Mouse (Mus musculus): ENCODE measurements around the gene Irak2. TPM values are rescaled to one million over a fixed set of nuclear protein-coding genes. Genes with fewer than 3 reads are reported as not detected.
A peak's percentile ranks its signal among the peaks of the same experiment; 100 is the strongest.
"Not testable (repeated sequence)": the region's sequence is repeated elsewhere in the genome, so short reads cannot be mapped to it uniquely, and the experiment has no call there.

The Irak2 gene
- polyA plus RNA-seq, 1 experiment from 2014 or later, result 11.0 TPM

DNA sequence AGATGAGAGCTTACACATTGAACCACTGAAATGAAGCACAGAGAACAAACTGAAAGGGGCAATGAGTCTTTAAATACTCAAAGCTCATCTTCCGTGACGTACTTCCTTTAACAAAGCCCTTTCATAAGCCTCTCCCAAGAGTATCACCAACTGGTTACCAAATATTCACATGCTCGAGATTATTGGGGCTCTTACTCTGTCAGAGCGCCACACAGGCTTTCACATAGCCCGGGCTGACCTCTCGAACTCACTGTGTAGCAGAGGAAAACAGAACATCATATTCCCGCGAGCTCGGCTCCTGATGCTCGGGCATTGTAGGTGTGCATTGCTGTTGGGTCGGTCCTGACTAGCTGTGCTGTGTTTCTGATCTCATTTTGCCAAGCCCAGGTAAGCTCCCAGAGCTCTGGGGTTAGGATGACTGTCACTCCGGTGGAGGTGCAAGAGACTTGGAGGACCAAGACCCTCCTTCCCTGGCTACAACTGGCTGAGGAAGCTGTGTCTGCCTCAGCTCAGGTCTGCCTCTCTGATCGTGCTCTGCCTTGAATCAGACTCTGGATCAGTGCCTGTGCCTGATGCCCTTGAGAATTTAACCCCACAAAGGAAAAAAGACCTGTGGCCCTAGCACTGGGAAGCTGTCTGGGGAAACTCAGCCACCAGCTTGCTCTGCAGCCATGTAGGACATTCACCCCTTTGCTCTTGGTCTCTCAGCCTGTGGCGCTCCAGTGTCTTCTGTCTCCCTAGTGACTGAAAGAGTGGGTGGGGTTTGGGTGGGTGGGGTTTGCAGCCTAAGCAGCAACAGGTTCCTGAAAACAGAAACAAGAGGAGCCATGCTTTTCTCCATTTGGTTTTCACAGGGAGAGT lies 22.5 kb downstream of the Irak2 start:
- no peak overlapping the region; the same call in 1 of the 2 replicates for H3K9ac ChIP-seq
- peaks cover 23% of the 10 kb centered on the region for H3K4me1 ChIP-seq (replicated peaks)
- H3K4me2 ChIP-seq (replicated peaks), result no peak overlapping the region
- no peaks in the 10 kb centered on the region for H3K27me3 ChIP-seq (replicated peaks)
- no peak overlapping the region for H3K4me3 ChIP-seq (replicated peaks)
- H3K36me3 ChIP-seq, result no peaks in the 10 kb centered on the region
- H3K9me3 ChIP-seq, result no peaks in the 10 kb centered on the region
- 0 out of 2 replicates have a peak overlapping the region, but pooled peaks have one; percentile 32 for H3K27ac ChIP-seq
- WGBS, result 62% methylated on average over 14 of the region's 14 CpGs
- peak; percentile 33; the same call in 1 of the 2 replicates for ATAC-seq

DNA sequence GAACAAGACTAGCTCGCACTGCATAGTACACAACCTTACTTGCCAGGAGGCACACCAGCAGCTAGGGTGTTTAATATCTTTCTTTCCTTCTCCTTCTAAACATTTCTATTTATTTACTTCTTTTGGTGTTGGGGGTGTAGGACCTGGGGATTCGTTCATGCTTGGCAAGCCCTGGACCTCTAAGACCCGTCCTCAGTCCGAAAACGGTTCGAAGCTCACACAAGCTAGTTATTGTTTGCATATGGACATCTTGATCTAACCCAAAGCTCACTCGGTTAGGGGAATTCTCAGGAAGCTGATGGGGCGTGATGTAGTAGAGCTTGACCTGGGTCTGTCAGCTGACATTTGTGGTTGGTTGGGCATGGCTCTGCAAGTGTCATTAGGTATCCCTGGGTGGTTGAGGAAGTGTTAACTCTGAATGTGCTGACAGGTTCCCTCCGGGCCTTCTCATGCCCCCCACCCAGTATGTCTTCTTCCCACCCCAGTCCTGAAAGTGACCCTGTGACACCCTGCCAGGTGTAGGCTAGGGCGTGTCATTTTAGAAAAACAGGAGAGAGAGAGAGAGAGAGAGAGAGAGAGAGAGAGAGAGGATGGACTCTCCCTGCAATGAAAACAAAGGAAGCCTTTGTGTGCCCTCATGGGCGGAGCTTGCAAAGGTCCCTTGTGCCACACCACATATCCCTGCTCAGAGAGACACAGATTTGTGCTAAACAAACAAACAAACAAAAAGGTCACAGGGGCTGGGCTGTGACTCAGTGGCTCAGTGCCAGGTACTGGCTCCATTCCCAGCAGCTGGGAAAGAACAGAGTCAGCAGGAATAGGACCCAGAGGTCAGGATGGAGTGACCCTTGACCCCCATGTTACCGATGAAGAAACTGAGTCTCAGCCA lies 23.3 kb downstream of the Irak2 start:
- H3K9me3 ChIP-seq, result no peaks in the 10 kb centered on the region
- ATAC-seq, result peak; percentile 67
- WGBS, result 54% methylated on average over 12 of the region's 12 CpGs
- no peak overlapping the region for H3K4me3 ChIP-seq (replicated peaks)
- peaks cover 23% of the 10 kb centered on the region for H3K4me1 ChIP-seq (replicated peaks)
- 0 out of 2 replicates have a peak overlapping the region, but pooled peaks have one; percentile 32 for H3K27ac ChIP-seq
- H3K9ac ChIP-seq, result no peak overlapping the region
- no peaks in the 10 kb centered on the region for H3K27me3 ChIP-seq (replicated peaks)
- no peaks in the 10 kb centered on the region for H3K36me3 ChIP-seq
- no peak overlapping the region for H3K4me2 ChIP-seq (replicated peaks)

DNA sequence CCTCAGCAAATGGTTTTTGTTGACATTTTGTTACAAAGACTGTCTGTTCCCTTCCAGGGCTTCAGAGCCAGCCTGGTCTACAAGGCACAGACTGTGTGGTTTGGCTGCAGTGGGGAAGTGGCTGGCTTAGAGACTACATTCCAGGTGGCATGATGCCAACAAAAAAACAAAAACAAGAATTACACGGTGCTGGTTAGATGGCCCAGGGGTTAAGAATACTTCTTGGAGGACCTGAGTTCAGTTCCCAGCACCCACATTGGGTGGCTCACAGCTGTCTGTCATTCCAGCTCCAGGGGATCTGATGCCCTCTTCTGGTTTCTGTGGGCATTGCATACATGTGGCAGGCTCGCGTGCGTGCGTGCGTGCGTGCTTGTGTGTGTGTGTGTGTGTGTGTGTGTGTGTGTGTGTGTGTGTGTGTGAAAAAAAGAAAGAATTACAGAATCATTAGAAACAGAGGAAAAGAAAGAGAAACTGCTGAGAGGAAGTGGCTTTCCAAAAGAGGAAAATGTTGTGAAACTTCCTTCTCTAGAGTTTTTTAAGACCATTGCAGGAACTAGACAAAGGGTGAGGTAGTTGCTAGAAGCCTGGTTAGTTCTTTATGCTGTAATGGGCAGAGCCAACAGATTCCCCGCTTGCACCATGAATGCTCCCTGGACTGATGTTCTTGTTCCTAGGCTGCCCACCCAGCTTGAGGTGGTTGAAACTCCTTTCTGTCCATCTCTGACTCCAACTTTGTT lies 24.9 kb downstream of the Irak2 start:
- ATAC-seq, result no peak
- Histone ChIP-seq H3K27ac (no peak overlapping the region), H3K4me2 (replicated peaks) (no peak overlapping the region), H3K9ac (no peak overlapping the region), H3K36me3 (no peaks in the 10 kb centered on the region), H3K4me1 (replicated peaks) (peaks cover 22% of the 10 kb centered on the region), H3K27me3 (replicated peaks) (no peaks in the 10 kb centered on the region), H3K4me3 (replicated peaks) (no peak overlapping the region), H3K9me3 (no peaks in the 10 kb centered on the region)
- 97% methylated on average over 8 of the region's 8 CpGs for WGBS

DNA sequence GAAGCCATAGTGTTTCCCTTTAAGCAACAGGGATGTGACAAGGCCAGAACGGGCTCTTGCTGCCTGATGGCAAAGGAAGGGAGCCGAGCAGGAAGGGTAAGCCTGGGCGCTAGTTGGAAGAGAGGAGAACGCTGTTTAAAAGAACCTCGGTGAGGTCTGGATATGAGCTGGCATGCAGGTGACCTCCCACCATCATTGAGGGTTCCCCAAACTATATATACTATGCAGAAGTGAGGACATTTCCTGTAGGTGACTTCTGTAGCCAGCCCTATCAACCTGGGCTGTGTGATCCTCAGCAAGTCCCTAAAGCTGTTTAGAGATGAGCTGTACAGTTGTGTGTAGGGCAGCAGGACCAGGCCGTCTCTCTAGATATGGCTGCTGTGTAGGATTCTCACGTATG lies 26.0 kb downstream of the Irak2 start:
- H3K9me3 ChIP-seq, result no peaks in the 10 kb centered on the region
- H3K4me2 ChIP-seq (replicated peaks), result no peak overlapping the region
- ATAC-seq, result no peak
- 88% methylated on average over 7 of the region's 7 CpGs for WGBS
- no peaks in the 10 kb centered on the region for H3K36me3 ChIP-seq
- no peak overlapping the region for H3K9ac ChIP-seq
- no peak overlapping the region for H3K27ac ChIP-seq
- H3K4me3 ChIP-seq (replicated peaks), result no peak overlapping the region
- H3K4me1 ChIP-seq (replicated peaks), result peaks cover 26% of the 10 kb centered on the region
- no peaks in the 10 kb centered on the region for H3K27me3 ChIP-seq (replicated peaks)

GRCm38 (mm10) chr6:113667611-113668122 lies 29.4 kb downstream of the Irak2 start:
- no peaks in the 10 kb centered on the region for H3K27me3 ChIP-seq (replicated peaks)
- no peak overlapping the region for H3K9ac ChIP-seq
- H3K27ac ChIP-seq, result peak overlapping the region; percentile 44
- H3K4me1 ChIP-seq (replicated peaks), result peaks cover 15% of the 10 kb centered on the region; the same call in 1 of the 2 replicates
- no peak overlapping the region for H3K4me2 ChIP-seq (replicated peaks)
- 60% methylated on average over 8 of the region's 8 CpGs for WGBS
- ATAC-seq, result no peak
- no peaks in the 10 kb centered on the region for H3K36me3 ChIP-seq
- H3K4me3 ChIP-seq (replicated peaks), result no peak overlapping the region
- H3K9me3 ChIP-seq, result no peaks in the 10 kb centered on the region

- no peaks in the 10 kb centered on the region for H3K36me3 ChIP-seq
- no peak overlapping the region for H3K9ac ChIP-seq
- no peaks in the 10 kb centered on the region for H3K27me3 ChIP-seq (replicated peaks)
- peak overlapping the region; percentile 86 for H3K27ac ChIP-seq
- peak overlapping the region; percentile 35 for H3K4me2 ChIP-seq (replicated peaks)
- ATAC-seq, result peak; percentile 96
- no peak overlapping the region for H3K4me3 ChIP-seq (replicated peaks)
- peaks cover 15% of the 10 kb centered on the region; the same call in 1 of the 2 replicates for H3K4me1 ChIP-seq (replicated peaks)
- WGBS, result 29% methylated on average over 15 of the region's 15 CpGs
- no peaks in the 10 kb centered on the region for H3K9me3 ChIP-seq
Observed at GRCm38 (mm10) chr6:113668287-113669154, 30.3 kb downstream of the Irak2 start.

DNA sequence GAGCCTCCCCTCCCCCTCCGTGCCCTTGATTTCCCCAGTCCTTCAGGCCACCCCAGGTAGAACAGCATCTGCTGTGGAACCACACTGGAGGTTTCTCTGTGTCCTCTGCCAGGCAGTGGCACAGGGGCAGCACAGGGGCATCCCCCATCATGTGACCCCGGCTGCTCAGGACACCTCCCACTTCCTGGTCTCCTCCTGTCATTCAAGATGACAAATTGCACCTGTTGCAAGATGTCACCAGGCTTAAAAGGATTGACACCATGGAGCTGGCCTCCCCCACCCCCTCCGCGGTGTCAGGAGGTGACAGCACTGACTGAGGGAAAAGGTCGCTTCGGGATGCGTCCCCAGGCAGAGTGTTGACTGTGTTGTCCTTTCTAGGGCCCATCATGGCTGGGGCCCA lies 31.6 kb downstream of the Irak2 start:
- WGBS, result 58% methylated on average over 7 of the region's 7 CpGs
- H3K4me3 ChIP-seq (replicated peaks), result no peak overlapping the region
- no peaks in the 10 kb centered on the region for H3K27me3 ChIP-seq (replicated peaks)
- no peak overlapping the region for H3K4me2 ChIP-seq (replicated peaks)
- H3K27ac ChIP-seq, result peak overlapping the region; percentile 86; the same call in 1 of the 2 replicates
- peaks cover 15% of the 10 kb centered on the region; the same call in 1 of the 2 replicates for H3K4me1 ChIP-seq (replicated peaks)
- H3K36me3 ChIP-seq, result no peaks in the 10 kb centered on the region
- ATAC-seq, result 0 out of 2 replicates have a peak, but pooled peaks have one; percentile 1
- H3K9ac ChIP-seq, result no peak overlapping the region
- no peaks in the 10 kb centered on the region for H3K9me3 ChIP-seq

GRCm38 (mm10) chr6:113672029-113672428 lies 33.8 kb downstream of the Irak2 start:
- not testable (repeated sequence) for ATAC-seq

DNA sequence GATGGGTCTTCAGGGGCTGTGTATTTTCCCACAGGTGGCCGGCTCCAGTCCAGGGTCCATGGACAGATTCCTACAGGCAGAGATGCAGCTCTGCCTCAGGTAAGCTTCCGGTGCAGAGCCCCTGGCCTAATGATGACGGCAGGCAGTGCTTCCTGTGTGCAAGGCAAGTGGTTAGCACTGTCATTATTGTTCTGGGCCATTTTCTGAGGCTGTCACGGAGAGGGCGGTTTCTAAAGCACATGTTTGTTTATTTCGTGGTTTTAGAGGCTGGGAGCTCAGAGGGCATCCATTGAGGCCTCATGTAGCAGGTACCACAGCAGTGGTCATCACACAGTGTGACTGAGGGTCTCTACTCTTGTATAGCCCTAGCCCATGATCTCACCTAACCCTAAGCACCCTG lies 34.7 kb downstream of the Irak2 start:
- Histone ChIP-seq H3K27me3 (replicated peaks) (no peaks in the 10 kb centered on the region), H3K4me3 (replicated peaks) (no peak overlapping the region), H3K4me1 (replicated peaks) (peaks cover 13% of the 10 kb centered on the region; the same call in 1 of the 2 replicates), H3K9ac (no peak overlapping the region), H3K27ac (no peak overlapping the region), H3K9me3 (no peaks in the 10 kb centered on the region), H3K4me2 (replicated peaks) (no peak overlapping the region), H3K36me3 (no peaks in the 10 kb centered on the region)
- 77% methylated on average over 6 of the region's 6 CpGs for WGBS
- ATAC-seq, result no peak

More at GRCm38 (mm10) chr6:113672029-113672428, 33.8 kb downstream of the Irak2 start:
- not testable (repeated sequence) for H3K4me3 ChIP-seq (replicated peaks); H3K27me3 ChIP-seq (replicated peaks); H3K36me3 ChIP-seq; H3K9me3 ChIP-seq; H3K27ac ChIP-seq; H3K9ac ChIP-seq; H3K4me2 ChIP-seq (replicated peaks)
- peaks cover 15% of the 10 kb centered on the region; the same call in 1 of the 2 replicates for H3K4me1 ChIP-seq (replicated peaks)
- WGBS, result 89% methylated on average over 1 of the region's 1 CpGs

DNA sequence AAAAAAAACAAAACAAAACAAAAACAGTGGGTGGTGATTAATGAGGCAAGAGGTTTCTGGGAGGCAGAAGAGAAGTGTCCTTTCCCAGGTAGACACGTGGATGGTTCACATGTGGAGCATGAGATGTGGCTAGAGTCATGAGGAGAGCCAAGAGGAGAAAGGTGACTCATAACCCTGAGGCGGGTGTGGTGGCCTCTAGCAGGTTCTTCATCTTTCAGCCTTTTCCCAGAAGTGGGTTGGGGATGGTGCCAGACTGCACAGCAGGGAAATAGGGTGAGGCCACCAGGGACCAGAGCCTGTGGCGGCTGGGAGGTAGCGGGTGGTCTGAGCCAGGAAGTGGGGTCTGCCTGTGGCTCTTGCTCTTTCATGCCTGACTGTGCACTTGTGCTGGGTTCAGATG lies 37.0 kb downstream of the Irak2 start:
- Histone ChIP-seq H3K9ac (no peak overlapping the region), H3K4me2 (replicated peaks) (no peak overlapping the region), H3K27me3 (replicated peaks) (no peaks in the 10 kb centered on the region), H3K9me3 (no peaks in the 10 kb centered on the region), H3K4me3 (replicated peaks) (no peak overlapping the region), H3K36me3 (no peaks in the 10 kb centered on the region), H3K4me1 (replicated peaks) (no peaks in the 10 kb centered on the region), H3K27ac (no peak overlapping the region)
- WGBS, result 80% methylated on average over 4 of the region's 4 CpGs
- ATAC-seq, result peak; percentile 48

DNA sequence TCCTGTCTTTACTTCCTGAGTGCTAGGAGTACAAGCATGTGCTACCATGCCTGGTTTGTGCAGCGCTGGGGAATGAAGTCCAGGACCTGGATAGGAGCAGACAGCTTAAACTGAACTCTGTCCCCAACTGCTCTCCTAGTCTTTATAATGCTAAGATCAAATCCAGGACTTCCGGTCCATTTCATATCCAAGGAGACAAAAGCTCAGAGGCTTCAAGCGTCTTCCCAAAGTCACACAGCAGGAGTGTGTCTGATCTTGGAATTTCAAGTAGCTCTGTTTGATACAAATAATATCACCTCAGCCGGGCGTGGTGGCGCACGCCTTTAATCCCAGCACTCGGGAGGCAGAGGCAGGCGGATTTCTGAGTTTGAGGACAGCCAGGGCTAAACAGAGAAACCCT lies 37.7 kb downstream of the Irak2 start:
- Histone ChIP-seq H3K4me3 (replicated peaks) (no peak overlapping the region), H3K9me3 (no peaks in the 10 kb centered on the region), H3K27me3 (replicated peaks) (no peaks in the 10 kb centered on the region), H3K4me2 (replicated peaks) (no peak overlapping the region), H3K9ac (no peak overlapping the region), H3K27ac (no peak overlapping the region), H3K36me3 (no peaks in the 10 kb centered on the region), H3K4me1 (replicated peaks) (no peaks in the 10 kb centered on the region)
- WGBS, result 92% methylated on average over 9 of the region's 9 CpGs
- no peak for ATAC-seq
